Mouse (Mus musculus) kidney, postnatal 10 days (tissue): ENCODE data around the gene Spag9.
A peak's percentile ranks its signal among the peaks of the same experiment; 100 is the strongest.

Experiments
- DNase-seq: peaks from one replicate; pipeline ENCODE4 v3.0.0; 2021; ENCODE audit warnings: mixed read lengths

Gene Spag9

DNA sequence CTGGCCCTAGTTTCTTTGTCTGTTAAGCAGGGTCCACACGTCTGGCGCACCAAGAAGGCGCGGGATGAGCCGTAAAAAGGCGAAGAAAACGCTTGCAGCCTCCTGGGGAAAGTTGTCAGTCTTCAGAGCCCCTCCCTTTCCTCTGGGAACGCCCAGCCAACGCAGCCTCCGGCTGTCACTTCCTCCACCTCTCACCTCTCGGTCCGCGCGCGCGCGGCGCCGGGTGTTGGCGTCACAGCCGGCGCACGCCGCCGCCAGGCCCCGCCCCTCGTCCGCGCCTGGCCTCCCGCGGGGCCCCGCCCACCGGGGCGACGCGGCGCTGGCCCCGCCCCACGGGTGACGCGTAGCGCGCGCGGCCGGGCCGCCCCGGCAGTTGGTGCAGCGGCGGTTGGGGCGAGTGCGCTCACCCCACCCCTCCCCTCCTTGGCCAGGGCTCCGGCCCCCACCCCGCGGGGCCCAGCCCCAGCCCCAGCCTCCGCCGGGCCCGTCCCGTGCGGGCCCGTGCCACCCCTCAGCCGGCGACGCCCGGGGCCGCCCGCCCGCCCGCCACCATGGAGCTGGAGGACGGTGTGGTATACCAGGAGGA, at the start of gene Spag9:
Gene Spag9, plus strand, starts transcription at position 372 of the 586 bp plus-strand sequence.
- DNase-seq, result peak; percentile 97

DNA sequence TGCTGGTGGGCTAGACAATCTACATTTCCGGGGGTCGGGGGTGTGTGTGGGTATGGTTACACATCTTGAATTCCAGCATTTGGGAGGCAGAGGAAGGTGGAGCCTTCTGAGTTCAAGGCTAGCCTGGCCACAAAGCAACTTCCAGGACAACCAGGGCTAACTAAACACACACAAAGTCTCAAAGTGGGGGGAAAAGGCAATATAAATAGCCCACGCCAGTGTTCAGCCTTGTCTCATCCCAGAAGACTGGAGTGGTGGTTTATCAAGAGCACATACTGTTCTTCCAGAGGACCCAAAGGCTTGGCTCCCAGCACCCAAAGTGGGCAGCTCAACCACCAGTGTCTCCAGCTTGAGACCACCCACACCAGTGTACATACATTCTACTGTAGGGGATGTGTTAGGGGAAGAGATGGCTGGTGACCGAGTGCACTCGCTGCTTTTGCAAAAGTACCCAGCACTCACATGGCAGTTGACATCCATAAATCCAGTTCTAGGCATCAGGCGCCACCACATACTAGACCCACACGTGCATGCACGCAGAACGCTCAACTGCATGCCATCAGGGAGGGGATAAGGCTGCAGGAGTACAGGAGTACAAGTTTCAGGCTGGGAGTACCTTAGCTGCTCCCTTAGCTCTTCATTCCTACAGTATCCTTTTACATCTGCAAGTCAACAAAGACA, 46.9 kb upstream of the Spag9 start:
- no peak for DNase-seq

DNA sequence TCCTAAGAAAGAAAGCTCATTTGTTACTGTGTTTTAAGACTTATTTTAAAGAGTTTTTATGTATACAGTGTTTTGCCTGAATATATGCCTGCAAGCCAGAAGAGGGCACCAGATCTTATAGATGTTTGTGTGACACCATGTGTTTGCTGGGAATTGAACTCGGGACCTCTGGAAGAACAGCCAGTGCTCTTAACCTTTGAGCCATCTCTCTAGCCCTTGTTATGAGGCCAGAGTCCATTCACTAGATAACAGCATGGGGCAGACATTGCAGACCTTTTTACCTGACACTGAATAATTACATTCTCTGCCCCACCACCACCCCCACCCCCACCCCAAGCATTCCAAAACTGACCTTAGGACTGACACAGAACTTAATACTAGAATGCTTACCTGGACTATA, 45.8 kb upstream of the Spag9 start:
- DNase-seq, result no peak

DNA sequence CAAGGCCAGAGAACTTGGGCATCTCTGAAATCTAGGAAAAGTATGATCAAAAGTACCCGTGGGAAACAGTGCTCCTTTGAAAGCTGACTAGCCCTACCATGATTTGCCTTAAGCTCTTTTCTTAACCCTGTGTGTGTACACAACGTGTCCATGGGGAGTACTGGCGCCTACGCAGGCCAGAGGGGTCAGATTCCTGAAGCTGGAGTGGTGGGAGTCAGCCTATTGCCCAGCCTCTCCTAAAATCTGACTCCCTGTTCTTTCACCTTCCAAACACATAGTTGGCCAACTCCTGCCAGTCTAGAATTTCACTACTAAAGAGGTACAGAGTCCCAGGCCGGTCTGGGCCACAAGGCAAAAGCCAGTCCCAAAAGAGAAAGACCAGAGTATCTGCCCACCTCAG, 43.5 kb upstream of the Spag9 start:
- DNase-seq, result no peak

DNA sequence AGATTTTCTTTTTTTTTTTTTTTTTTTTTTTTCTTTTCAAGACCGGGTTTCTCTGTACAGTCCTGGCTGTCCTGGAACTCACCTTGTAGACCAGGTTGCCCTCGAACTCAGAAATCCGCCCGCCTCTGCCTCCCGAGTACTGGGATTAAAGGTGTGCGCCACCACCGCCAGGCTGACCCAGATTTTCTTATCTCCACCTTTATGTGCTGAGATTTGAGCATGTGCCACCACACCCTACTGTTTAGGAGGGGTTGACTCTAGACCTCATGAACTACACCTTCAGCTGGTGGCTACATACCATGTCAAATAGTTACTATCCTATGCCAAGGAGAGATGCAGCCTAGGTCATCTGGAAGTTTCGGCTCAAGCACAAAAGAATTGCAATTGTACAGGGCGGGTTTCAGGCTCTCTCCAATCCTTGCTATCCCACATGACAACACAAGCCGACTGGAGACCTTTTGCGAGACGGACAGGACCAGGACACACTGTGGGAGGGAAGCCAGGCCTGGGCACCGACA, 41.1 kb upstream of the Spag9 start:
- DNase-seq, result no peak

DNA sequence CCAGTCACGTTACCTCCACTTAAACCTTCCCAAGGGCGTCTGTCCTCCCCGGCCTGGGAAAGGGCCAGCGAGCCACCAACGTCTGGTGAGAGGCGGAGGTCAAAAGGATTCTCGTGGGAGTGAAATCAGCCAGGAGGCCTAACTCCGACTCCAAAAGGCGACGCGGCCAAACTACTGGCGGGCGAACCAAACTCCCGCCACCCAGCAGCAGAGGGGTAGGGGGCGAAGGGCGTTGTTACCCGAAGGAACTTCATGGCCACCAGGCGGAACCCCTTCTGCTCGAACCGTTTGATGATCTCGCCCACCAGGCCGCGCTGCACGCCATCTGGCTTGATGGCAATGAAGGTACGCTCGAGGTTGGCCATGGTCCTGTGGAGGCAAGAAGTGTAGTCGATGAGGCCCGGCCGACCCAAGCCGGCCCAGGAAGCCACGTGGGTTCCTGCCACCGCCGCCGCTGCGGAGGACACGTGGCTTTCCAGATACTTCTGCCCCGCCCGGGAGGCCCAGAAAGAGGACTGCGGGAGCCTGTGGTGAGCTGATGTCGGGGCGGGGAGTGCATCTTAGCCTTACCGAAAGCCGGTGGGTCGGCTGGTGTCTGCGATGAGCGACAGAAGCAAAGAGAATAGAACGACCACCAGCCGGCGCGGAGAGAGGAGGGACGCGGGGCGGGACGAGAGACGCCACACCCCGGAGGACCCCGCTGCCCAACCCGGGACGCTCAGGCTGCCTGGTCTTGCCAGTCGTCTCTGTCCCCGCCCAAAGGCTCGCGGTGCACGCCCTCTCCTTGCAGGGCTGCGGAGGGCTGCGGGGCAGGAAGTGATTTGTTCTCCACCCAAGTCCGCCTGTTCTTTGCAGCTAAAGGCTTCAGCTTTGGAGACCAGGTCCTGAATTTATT, 40.4 kb upstream of the Spag9 start:
- DNase-seq, result peak; percentile 97

DNA sequence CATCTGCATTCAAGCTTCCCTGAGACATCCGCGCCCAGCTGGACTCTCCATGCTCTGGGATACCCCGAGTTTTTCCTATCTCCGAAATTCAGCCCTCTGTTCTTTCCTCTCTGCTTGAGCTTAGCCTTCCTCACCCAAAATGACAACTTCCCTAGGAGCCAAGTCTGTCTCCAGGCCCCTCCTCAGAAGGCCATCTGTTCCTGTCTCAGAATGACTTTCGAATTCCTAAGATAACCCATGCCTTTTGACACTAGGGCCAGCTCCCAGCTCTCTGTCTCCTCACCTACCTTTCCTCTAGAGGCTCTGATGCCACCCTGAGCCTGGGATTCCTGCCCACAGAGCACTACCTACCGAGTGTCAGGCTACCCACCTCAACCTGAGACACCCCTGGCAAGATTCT, 39.7 kb upstream of the Spag9 start, which contains the start of gene Nme2:
Gene Nme2, minus strand, starts transcription at position 101 of the 400 bp plus-strand sequence.
- no peak for DNase-seq

DNA sequence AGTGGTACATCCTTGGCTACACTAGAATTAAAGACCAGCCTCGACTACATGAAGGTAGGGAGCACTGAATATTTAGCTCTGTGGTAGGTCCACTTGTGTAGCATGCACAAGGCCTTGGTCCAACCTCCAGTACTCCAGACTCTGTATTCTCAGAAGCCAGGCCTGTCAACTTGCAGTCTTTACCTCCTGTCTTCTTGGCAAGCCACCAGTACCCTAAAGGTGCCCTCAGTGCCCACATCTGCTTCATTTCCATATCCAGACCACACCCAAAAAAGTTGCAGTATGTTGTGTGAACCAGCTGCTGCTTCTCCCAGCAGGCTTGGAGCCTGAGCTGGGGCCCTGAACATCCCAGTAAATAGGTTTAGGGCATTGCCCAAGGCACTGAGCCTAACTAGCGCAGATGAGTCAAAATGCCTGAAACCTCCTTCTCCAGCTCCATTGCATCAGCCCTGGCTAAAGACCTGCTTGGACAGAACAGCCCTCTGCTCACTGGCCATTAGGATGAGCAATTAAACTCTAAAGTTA, 38.8 kb upstream of the Spag9 start:
- DNase-seq, result no peak

DNA sequence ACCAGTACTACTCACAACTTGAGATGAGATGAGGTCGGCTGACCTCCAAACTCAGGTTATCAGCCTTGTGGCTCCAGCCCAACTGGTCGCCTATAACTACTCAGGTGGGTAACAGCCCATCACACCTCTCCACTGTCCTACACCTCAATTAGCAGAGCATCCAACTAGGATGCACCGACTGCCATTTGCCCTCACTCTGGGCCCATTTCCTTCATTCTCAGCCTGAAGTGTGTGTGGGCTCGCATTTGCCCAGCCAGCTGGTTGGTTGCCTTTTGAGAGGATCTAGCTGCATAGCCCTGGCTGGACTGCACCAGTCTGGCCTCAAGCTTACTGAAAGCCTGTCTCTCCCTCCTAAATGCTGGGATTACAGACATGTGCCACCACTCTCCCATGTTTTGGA, 38.1 kb upstream of the Spag9 start:
- DNase-seq, result no peak

DNA sequence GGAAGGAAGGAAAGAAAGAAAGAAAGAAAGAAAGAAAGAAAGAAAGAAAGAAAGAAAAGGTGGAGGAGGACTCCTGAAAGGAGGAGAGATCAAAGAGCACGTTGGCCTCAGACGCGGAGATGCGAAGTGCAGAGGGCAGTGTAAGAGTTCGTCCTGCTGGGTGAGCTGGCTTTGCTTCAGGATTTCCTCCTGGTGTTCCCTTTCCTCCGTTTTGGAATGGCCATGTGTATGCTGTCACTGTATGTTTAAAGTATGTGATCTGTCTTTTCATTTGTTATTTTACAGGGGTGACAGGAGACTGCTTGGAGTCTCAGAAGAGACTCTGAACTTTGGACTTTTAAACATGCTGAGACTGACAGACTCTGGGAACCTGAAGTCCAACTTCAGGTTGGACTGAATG, 34.4 kb upstream of the Spag9 start:
- no peak for DNase-seq

DNA sequence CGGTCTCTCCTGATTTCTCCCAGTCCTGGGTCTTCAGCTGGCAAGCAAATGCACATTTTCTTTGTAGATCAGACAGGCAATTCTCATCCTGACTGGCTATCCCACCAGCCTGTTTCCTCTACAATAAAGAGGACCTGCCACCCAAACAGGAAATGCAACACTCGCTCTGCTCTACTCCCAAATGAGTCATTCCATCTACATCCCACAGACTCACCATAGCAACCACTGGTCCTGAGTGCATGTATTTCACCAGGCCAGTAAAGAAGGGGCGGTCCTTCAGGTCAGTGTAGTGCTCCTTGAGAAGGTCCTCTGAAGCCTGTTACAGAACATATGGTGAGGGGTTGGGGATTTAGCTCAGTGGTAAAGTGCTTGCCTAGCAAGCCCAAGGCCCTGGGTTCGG, 32.9 kb upstream of the Spag9 start:
- no peak for DNase-seq

DNA sequence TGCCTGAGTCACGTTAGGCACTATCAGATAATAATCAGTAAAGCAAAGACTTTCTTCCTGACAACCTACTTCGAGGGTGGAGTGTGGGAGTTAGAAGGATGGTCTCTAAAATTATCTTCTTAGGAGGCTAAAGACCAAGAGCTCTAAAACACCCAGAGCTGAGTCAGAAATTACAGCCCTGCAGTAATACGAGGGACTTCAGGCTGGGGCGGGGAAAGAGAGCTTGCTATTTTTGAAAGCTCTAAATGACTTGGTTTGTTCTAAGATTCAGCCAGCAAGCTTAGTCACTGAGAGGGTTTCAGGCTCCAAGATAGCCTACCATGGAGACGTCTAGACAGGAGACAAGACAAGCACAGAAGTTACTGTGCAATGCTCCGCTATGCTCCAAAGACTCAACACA, 30.5 kb upstream of the Spag9 start:
- no peak for DNase-seq

DNA sequence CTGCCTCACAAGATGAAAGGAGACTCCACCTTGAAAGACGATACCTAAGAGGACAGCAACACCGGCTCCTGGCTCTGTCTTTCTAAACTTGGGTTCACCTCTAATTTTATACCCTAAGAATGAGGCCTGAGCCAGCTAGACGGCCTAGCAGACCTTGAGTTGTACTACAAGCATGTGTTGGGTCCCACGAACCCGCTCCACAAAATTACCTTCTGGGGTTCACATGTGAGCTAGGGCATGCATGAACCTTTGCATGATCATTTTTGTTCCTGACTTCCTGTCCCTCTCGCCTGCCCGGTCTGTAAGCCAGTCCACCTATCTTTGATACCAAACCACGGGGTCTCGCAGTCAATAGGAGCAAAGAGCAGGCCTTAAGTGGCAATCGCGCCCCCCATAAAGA, 28.5 kb upstream of the Spag9 start:
- DNase-seq, result no peak

DNA sequence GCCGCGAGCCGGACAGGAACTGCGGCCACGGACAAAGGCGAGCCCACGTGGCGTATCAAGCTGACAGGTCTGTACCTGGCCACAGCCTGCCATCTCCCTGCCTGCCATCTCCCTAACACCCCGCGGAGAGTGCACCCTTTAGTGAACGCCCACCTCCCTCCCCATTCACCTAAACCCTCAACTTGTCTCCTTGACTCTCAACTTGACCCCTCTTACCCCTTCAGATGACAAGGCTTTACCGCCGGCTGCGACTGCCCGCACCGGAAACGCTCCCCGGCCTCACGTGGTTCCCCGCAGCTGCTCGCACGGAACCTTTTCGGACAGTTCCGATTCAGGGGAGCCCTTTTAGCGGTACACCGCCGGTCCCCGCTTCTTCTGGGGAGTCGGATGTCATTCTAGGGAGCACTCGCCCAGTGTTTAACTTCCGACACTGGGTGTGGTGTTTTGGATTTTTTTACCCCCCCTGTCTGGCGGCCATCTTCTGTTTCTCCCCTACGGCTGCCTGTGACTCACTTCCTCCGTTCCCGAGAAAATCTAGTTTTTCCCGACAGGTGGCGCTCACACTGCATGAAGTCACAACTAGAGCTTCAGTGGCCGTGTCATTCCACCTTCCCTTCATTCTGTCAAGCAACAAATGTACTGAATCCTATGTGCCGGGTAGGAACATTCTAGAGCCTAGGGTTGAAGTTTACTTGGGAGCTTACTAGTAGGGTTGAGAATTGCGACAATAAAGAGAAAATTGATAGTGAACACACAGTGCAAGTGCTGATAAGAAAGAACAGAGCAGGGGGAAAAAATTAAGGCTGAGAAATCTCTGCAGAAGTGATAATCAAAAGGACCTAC, 27.7 kb upstream of the Spag9 start, which contains the start of the genes Gm20390 and Nme1:
Gene Gm20390, minus strand, starts transcription at position 289 of the 843 bp plus-strand sequence.
Gene Nme1, minus strand, starts transcription at position 517 of the 843 bp plus-strand sequence.
- peak; percentile 98 for DNase-seq

DNA sequence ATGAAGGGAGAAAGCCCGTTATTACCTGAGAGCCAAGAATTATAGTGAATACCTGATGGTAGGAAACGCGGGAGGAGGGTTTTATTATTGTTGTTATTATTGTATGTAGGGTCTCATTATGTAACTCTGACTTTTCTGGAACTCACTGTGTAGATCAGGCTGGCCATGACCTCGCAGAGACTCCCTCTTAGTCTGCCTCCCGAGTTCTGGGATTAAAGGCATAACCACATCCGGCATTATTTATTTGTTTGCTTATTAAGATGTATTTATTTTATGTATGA, 27.1 kb upstream of the Spag9 start:
- no peak for DNase-seq

DNA sequence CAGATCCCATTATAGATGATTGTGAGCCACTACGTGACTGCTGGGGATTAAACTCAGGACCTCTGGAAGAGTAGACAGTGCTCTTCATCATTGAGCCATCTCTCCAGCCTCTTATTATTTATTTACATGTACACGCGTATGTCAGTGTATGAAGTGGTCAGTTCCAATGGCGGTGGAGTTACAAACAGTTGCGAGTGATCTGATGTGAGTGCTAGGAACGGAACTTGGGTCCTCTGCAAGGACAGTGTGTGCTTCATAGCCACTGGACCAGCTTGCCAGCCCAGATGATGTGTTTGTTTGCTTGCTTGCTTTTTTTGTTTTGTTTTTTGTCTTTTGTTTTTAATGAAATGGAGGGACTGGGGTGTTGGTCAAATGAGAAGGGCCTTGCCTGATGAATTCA, 26.7 kb upstream of the Spag9 start:
- no peak for DNase-seq

DNA sequence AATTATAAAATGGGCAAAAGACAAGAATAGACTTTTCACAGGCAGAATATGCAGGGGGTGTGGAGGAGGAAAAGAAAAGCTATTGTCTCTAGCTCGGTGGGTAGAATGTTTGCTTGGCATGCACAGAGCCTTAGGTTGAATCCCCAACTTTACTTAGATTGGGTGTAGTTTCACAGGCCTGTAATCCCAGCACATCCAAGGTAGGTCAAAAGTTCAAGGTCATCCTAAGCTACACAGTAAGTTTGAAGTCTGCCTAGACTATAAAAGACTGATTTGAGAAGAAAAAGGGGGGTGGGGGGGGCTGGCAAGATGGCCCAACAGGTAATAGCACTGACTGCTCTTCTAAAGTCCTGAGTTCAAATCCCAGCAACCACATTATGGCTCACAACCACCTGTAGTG, 26.1 kb upstream of the Spag9 start:
- no peak for DNase-seq

DNA sequence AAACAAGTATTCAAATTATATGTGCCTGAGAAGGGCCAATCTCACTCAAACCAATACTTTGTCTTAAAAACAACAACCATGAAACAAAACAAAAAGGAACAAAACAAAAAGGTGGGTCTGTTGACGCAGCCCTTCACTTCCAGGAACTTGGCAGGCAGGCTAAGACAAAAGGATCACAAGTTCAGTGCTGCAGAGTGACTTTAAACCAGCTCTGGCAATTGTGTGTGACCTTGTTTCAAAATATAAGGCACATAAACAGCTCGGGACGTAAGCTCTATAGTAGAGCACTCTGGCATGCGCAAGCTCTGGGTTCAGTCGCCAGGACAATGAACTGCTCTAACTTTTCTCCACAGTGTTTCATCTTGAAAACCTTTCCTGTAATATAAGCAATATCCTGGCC, 22.9 kb upstream of the Spag9 start:
- DNase-seq, result no peak

DNA sequence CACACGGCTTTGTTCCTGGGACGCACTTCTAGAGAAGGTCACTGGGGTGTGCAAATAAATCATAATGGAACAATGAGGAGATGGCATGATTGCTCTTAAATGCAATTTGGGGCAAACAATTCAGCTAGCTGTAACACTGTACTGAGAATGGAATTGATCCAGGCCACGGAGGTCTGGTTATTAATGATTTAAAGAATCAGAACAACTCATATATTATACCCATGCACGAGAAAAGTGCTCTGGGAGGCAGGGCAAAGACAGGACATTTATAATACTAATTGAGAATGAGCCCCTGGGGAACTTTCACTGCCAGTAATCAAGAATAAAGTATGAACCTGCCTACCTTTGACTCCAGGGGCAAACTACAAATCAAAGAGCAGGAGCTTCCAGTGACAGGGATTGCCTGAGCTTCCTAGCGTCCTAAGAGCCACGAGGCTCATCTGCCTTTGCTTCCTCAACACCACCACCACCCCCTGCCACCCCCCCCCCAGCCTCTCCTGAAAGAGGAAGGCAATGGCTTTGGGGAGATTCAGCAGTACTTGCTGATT, 16.3 kb upstream of the Spag9 start:
- no peak for DNase-seq

DNA sequence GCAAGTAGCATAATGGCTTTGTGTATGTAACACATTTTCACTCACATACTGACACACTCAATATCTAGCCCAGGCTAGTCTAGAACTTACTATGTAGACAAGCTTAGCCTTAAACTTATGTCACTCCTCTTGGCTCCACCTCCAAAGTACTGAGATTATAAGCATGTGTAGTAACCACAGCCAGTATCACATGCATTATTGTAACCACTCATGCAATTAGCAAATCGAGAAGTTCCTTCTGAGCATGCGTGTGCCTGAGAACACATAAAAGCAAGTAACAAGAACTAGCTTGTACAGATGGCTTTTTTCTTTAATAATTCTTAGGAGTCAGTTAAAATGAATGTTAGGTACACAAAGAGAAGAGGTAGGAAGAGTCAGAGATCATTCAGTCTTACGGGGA, 11.3 kb upstream of the Spag9 start:
- no peak for DNase-seq

DNA sequence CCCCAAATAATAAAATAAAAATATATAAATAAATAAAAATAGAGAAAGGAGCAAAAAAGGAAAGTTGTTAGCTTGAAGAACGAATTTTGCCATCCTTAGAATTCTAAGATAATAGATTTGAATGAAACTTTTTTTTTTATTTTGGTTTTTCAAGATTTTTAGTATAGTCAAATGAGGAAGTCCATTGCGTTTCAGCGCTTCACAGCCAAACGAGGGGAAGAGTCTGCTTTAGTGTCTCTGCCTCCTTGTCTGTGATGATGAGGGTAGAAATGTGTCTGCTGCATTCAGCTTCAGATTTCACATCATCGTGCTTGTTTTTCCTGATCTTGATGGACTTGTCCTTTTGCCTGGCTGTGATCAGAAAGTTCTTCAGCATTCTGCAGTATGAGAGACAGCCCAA, 10.6 kb upstream of the Spag9 start:
- DNase-seq, result no peak

DNA sequence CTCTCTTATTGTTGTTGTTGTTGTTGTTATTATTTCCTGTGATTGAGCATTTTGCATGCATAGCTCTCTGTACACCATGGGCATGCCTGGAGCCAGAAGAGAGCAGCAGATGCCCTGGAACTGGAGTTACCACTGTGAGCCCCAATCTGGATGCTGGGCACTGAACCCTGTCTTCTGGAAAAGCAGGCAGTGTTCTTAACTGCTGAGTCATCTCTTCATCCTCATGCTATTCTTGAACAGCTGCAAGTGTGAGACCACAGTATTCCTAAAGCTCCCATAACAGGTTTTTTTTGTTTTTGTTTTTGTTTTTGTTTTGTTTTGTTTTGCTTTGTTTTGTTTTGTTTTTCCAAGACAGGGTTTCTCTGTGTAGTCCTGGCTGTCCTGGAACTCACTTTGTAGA, 9.6 kb upstream of the Spag9 start:
- DNase-seq, result no peak
